Mouse (Mus musculus): ENCODE results near the gene Rrp7a. TPM values are rescaled to one million over a fixed set of nuclear protein-coding genes. Genes with fewer than 3 reads are reported as not detected.
A peak's percentile ranks its signal among the peaks of the same experiment; 100 is the strongest.

Rrp7a gene
- total RNA-seq, 2 experiments from 2014 or later, result 147 to 159 TPM

- DNase-seq (ENCODE audit: extremely low spot score in 1 of 2, low spot score in 2 of 2), result no peak
- TF ChIP-seq CTCF (IDR thresholded peaks at IDR 0.05), result no peak
- H3K27ac ChIP-seq, result no peak overlapping the region
- no peak overlapping the region for H3K4me3 ChIP-seq
- intact Hi-C loops (cut with DNase I), result no loop called here
Measured at GRCm38 (mm10) chr15:83165526-83166315, 43.1 kb upstream of the Rrp7a start.

DNA sequence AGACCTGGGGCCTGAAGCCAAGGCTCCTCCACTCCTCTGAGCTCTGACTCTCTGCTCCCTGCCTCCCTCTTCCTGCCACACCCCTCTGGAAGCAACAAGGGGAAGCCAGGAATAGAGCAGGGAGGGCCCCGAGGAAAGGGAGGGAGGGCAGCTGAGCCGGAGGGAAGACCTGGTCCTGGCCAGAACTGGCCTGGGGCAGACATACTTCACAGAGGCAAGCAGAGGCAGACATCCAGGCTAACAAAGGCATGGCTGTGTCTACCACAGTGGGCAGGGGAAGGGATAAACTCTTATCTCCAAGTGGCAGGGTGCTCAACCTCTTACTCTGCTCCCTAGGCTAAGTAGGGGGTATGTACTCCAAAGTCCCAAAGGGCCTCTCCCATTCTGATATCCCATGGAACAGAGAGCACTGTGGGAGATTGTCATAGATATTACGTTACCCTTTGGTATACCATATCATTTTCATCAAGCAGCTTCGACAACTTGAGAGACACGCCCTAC, 42.4 kb upstream of the Rrp7a start:
- no peak overlapping the region for H3K4me3 ChIP-seq
- intact Hi-C loops (cut with DNase I), result no loop called here
- no peak for TF ChIP-seq CTCF (IDR thresholded peaks at IDR 0.05)
- no peak for DNase-seq (ENCODE audit: extremely low spot score in 1 of 2, low spot score in 2 of 2)
- no peak overlapping the region for H3K27ac ChIP-seq

GRCm38 (mm10) chr15:83162818-83163485, 40.4 kb upstream of the Rrp7a start:
- intact Hi-C loops (cut with DNase I), result no loop called here
- DNase-seq (ENCODE audit: extremely low spot score in 1 of 2, low spot score in 2 of 2), result no peak
- no peak overlapping the region for H3K27ac ChIP-seq
- no peak for TF ChIP-seq CTCF (IDR thresholded peaks at IDR 0.05)
- H3K4me3 ChIP-seq, result no peak overlapping the region

- Histone ChIP-seq H3K4me3 (no peak overlapping the region), H3K27ac (no peak overlapping the region)
- intact Hi-C loops (cut with DNase I), result no loop called here
- no peak for TF ChIP-seq CTCF (IDR thresholded peaks at IDR 0.05)
- DNase-seq (ENCODE audit: extremely low spot score in 1 of 2, low spot score in 2 of 2), result no peak
Measured at GRCm38 (mm10) chr15:83162001-83162400, 39.4 kb upstream of the Rrp7a start.

GRCm38 (mm10) chr15:83161062-83161748, 38.6 kb upstream of the Rrp7a start:
- Histone ChIP-seq H3K27ac (no peak overlapping the region), H3K4me3 (no peak overlapping the region)
- no peak for DNase-seq (ENCODE audit: extremely low spot score in 1 of 2, low spot score in 2 of 2)
- TF ChIP-seq CTCF (IDR thresholded peaks at IDR 0.05), result no peak
- intact Hi-C loops (cut with DNase I), result no loop called here

DNA sequence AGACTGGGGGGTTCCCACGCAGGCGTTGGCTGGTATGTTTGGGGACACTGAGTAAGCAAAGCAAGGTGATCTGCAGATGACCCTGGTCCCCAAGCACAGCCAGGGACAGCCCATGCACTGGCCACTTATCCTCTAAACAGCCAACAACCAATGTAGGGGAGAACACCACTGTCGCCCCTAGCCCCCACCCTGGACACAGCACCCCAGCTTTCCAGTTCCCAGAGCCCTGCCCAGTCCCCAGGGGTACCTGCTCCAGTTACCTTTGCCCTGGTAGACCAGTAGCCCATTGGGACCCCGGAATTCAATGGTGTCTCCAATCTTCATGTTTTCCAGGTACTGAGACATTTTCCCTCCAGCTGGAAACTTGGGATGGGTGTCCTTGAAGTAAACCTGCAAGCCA, 38.0 kb upstream of the Rrp7a start:
- H3K27ac ChIP-seq, result no peak overlapping the region
- intact Hi-C loops (cut with DNase I), result no loop called here
- no peak for TF ChIP-seq CTCF (IDR thresholded peaks at IDR 0.05)
- no peak overlapping the region for H3K4me3 ChIP-seq
- DNase-seq (ENCODE audit: extremely low spot score in 1 of 2, low spot score in 2 of 2), result no peak

DNA sequence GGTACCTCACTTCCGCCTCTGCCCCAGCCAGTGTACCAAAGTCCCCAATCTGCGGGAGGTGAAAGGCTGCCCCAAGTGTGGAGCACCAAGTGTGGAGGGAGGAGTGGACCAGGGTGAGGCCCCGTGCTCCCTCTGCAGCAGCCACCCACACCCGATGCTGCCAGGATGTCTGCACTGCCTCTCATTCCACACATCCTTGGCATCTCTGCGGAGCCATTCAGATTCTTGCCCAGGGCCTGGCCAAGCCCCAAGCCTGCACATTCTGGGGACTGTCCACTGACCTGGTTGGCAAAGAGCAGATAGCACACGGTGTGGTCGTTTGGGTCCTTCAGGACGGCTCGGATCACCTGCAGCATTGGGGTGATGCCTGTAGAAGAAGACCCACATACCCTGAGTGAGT, 37.2 kb upstream of the Rrp7a start:
- TF ChIP-seq CTCF (IDR thresholded peaks at IDR 0.05), result no peak
- intact Hi-C loops (cut with DNase I), result loop anchor here (5.0 kb wide), 1 partner anchor 47 kb away; no protein-coding TSS in a partner anchor
- DNase-seq (ENCODE audit: extremely low spot score in 1 of 2, low spot score in 2 of 2), result no peak
- no peak overlapping the region for H3K4me3 ChIP-seq
- no peak overlapping the region for H3K27ac ChIP-seq

DNA sequence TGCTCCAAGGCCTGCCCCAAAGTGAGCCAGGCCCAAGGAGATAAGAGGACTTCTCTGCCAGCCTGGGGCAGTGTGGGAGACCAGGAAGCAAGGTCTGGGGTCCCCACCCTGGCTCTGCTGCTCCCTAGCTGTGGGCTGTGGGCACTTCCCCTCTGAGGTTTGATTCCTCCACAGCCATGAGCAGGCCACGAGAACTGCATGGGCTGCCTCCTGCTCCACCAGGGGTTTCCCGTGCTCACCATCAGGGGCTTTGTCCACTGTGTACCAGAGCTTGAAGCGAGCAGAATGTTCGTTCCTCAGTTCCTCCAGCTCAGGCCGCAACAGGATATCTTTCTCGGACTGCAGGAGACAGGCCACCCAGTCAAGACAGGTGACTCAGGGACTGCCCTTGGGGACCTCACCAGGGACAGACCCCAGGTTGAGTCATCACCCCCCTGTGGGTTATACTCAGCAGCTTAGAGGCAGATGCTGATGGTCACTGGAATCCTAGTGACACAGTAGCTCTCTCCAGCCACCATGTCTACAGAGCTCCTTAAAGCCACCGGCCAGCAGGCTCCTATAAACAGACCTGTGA, 36.1 kb upstream of the Rrp7a start:
- no peak for DNase-seq (ENCODE audit: extremely low spot score in 1 of 2, low spot score in 2 of 2)
- Histone ChIP-seq H3K4me3 (no peak overlapping the region), H3K27ac (no peak overlapping the region)
- TF ChIP-seq CTCF (IDR thresholded peaks at IDR 0.05), result no peak; the same call in 1 of the 2 replicates
- intact Hi-C loops (cut with DNase I), result loop anchor here (5.0 kb wide), 1 partner anchor 49 kb away; no protein-coding TSS in a partner anchor

GRCm38 (mm10) chr15:83157667-83158064, 35.1 kb upstream of the Rrp7a start:
- Histone ChIP-seq H3K4me3 (no peak overlapping the region), H3K27ac (no peak overlapping the region)
- no peak for TF ChIP-seq CTCF (IDR thresholded peaks at IDR 0.05)
- intact Hi-C loops (cut with DNase I), result loop anchor here (5.0 kb wide), 1 partner anchor 50 kb away; no protein-coding TSS in a partner anchor
- no peak for DNase-seq (ENCODE audit: extremely low spot score in 1 of 2, low spot score in 2 of 2)

DNA sequence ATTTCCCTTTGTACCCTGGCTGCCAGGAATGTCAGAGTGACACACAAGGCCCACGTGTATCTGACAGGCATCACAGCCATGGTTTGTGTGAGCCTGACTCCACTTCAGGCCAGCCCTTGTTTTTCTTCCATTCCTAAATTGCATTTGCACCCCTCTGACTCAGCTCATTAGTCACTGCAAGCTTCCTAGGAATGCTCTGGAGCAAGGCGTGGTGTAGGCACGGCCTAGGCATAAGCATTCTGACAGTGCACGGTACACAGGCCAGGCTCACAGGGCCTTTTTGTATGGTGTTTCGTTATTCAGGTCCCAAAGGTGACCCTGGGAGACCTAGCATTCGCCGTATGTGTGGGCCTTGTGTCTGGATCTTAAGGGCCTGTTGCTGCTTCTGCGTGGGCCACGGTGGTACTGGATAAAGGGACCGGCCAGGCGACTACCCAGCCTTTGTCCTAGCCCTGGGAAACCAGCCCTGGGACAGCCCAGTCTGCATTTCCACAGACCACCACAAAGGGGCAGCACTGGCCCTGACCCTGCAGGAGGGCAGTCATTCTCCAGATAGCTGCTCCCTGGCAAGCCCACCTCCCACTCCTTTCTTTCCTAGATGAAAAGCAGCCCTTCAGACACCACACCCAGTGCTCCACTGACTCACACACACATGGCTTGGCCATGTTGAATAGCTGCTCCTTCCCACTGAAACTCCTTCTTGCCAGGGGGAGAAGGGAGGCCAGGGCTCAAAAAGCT, 34.5 kb upstream of the Rrp7a start:
- intact Hi-C loops (cut with DNase I), result loop anchor here (5.0 kb wide), 1 partner anchor 50 kb away; no protein-coding TSS in a partner anchor
- TF ChIP-seq CTCF (IDR thresholded peaks at IDR 0.05), result peak; percentile 73
- Histone ChIP-seq H3K4me3 (no peak overlapping the region), H3K27ac (no peak overlapping the region)
- peak in 1 of 2 experiments; percentile 52 for DNase-seq (ENCODE audit: extremely low spot score in 1 of 2, low spot score in 2 of 2)
